Mouse (Mus musculus): Measurements from ENCODE around the gene Mroh2a. TPM values are rescaled to one million over a fixed set of nuclear protein-coding genes. Genes with fewer than 3 reads are reported as not detected.

The Mroh2a gene
- total RNA-seq, 1 experiment from 2014 or later, result 0.26 TPM

GRCm38 (mm10) chr1:88258881-88259642 lies 32.3 kb downstream of the Mroh2a start:
- DNase-seq, result peak; percentile 64

- no peak for DNase-seq
Observed at GRCm38 (mm10) chr1:88259643-88260024, 32.8 kb downstream of the Mroh2a start.

DNA sequence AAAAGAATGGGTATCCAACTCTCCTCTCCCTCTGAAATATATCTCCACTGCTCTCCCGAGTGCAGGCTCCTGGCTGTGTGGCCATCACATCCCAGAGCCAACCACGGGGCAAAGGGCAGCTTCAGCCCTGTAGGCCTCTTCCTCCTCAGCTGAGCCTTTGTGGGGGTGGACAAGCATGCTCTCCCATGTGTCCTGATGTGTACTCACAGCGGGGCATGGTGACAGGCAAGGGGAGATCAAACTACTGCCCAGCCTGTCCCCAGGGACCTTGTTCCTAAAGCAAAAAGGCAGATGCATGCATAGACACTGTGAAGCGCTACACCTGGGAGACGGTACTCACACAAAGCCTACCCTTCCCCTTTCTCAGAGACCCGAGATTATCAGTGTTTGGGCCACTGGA lies 33.3 kb downstream of the Mroh2a start:
- peak; percentile 69 for DNase-seq

DNA sequence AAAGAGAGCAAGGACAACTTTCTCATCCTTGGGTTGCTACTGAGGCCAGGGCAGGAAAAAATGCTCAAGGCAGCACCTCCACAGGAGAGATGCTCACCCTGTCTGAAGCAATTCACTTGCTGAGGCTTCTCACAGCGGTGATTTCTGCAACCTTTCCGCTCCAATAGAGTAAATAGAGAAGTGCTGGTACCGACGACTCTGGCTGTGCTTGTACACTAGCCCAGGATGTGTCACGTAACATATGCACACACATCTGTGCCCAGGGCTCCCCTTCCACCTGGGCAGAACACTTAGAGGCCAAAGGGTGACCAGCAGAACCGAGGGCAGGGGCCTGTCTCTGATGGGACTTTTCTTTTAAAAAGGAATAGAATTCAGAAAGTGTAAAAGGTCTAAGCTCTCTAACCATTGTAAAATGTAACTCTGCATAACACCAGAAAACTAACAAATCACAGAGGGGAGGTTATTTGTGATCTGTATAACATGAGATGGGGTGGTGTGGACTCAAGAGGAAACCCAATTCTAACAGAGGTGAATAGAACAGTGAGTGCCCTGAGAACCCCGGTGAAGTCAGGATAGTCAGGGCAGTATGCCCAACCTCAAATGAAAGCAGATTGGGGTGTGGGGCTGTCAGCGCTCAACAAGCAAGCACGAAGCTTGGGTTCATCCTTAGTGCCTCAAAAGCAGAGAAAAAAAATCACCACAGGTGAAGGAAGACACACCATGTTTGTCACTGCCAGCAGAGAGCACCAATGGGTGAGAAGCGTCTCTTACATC lies 34.0 kb downstream of the Mroh2a start:
- no peak for DNase-seq

- DNase-seq, result no peak
Observed at GRCm38 (mm10) chr1:88261706-88262105, 34.9 kb downstream of the Mroh2a start.

GRCm38 (mm10) chr1:88262255-88262654 lies 35.5 kb downstream of the Mroh2a start:
- peak; percentile 93 for DNase-seq

- DNase-seq, result no peak
Observed at GRCm38 (mm10) chr1:88262961-88263360, 36.2 kb downstream of the Mroh2a start.

GRCm38 (mm10) chr1:88263778-88264177 lies 37.0 kb downstream of the Mroh2a start:
- DNase-seq, result no peak

DNA sequence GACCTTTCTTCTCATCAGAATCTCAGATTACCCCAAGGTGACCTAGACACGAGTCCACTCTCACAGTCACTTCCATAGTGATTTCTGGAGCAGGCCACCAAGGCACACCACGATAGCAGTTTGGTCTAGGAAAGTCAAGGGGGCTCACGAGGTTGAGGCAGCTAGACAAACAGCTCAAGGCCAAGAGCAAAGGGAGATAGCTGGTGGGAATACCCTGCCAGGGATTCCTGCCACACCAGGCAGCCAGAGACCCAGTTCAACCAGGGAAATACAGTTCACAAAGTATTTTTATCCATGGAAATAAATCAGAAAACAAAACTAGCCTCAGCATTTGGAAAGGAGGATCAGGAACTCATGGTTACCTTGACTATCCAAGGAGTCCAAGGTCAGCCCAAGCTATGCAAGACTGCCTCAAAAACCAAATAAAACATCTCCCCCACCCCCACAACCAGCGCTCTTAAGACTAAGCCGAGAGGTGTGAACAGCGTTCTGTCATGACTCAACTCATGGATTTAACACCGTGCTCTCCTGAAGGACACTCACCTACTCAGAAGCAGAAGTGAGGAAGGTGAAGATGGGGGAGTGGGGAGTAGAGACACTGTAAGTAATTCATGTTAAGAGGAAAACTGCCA lies 37.6 kb downstream of the Mroh2a start:
- DNase-seq, result peak; percentile 67

DNA sequence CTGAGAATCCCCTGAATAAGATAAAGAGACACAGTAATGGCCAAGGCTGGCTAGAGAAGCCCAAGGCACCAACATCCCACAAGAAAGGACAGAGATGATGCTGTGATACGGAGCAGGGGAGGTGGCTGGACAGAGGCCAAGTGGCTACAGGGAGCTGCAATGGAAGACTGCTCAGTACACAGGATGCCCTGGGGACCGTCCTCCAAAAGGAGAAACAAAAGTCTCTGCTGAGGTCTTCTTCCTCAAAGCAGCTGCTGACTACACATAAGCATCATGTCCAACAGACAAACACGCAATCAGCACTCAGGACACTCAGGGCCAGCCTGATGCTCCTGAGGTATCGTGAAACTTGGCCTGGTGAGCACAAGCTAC lies 38.1 kb downstream of the Mroh2a start:
- DNase-seq, result peak; percentile 74

- DNase-seq, result no peak
Observed at GRCm38 (mm10) chr1:88266123-88266522, 39.3 kb downstream of the Mroh2a start.

DNA sequence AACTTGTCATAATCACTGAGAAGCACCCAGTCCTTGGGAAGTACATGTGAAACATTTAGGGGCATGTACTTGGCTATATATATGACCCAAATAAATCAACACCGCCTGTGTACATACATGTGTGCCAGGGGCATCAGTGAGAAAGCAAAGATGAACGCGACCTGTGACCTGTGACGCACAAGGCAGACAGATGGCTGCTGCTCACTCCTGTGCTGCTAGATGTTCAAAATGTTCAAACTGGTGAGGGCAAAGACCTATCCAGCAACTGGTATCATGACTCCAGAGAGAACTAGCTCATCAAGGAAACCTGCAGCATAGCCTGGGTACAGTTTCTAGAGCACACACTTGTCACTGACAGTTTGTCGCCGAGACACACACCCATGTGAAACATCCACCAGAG lies 40.7 kb downstream of the Mroh2a start:
- no peak for DNase-seq

DNA sequence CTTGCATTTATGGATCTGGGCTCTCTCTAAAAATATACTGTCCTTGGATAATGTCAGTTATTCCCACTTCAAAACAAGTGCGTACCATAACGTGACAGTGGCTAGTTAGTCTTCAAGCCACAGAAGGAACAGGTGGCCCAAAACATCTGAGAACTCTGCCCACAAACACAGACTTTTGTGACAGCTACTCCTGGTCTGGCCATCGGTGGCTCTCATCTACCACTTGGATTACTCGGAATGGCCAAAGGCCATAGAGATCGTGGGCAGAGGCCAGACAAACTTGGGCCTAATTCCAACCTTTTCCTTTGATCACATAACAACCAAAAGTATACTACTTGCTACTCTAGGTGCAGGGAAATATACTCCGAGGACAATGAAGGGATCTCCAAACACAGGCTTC lies 41.3 kb downstream of the Mroh2a start:
- no peak for DNase-seq

- no peak for DNase-seq
Observed at GRCm38 (mm10) chr1:88269539-88270309, 42.9 kb downstream of the Mroh2a start.

DNA sequence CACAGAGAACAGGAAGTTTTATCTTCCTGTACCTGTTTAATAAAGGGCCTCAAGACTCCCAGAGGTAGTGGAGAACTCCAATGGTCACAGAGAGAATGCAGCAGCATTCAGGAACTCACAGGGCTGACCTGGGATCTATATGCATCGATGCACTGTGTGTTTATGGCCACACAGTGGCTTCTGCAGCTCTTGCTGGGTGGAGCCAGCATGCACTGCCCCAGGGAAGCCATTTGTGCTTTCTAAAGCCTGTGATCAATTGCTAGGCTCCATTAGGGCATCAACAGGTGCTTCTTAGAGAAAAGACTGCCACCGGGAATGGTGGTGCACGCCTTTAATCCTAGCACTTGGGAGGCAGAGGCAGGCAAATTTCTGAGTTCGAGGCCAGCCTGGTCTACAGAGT lies 46.1 kb downstream of the Mroh2a start:
- no peak for DNase-seq

DNA sequence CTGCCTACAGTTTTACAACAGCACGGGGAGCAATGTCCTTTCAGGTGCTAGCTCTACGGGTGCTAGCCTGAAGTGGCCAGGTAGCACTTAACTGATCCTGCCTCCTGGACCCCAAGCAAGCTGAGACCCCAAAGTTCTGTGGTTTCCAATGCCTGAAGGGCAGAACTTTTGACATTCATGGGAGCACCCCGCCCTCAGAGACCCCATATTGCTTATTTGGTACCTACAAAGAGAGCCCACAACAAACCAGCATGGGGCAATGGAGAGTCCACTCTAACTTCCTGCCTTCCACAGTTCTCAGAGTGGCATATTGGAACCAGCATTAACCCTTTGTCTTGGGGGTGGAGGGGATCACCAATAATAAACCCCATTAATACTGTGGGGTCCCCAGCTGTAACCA lies 46.5 kb downstream of the Mroh2a start:
- DNase-seq, result no peak

DNA sequence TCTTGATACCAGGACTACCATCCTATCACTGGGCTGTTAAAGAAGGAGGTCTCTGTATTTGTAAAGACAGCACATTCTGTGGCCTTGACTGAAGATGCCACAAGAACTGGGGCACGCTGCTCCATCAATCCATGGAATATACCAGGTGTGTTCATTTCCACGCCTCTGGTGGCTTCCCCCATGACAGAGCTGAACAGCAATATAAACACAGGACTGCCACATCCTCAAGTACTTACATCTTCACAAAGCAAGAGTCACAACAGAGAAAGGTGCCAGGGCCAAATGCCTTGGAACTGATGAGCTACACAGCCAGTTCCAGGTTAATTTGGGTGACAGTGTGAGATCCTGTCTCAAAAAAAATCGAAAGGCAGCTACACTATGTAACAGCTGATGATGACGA lies 47.0 kb downstream of the Mroh2a start:
- DNase-seq, result no peak

- DNase-seq, result no peak
Observed at GRCm38 (mm10) chr1:88274371-88275077, 47.7 kb downstream of the Mroh2a start.

DNA sequence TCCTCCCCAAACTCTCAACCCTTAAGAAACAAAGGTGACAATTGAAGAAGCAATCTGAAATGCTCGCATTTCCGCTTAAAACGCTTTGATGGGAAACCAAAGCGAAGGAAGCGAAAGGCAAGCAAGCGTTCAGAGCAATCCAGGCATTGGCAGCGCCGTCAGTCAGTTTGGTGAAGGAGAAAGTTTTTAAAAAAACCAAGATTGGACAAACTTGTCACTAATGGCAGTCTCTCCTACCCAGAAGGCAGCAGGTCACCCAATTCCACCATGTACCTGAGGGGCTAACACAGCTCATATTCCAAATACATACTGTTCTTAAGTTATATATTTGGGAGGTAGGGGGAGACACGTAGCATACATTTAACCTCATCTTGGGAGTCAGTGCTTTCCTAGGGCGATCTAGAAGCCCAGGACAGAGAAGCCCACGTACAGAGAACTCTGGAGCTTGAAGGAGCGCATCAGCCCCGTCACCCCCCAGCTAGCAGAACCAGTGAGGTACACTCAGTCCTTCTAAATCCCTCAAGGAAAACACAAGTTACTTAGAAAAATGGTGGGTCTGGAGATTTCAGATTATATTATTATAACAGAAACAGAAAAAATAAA lies 48.4 kb downstream of the Mroh2a start:
- no peak for DNase-seq

- DNase-seq, result peak; percentile 13
Observed at GRCm38 (mm10) chr1:88275698-88276523, 49.1 kb downstream of the Mroh2a start.
